Mouse (Mus musculus) adrenal gland, postnatal 14 days (tissue): ENCODE measurements around the gene Smoc1. TPM values are rescaled to one million over a fixed set of nuclear protein-coding genes. Genes with fewer than 3 reads are reported as not detected.

Experiments
- DNase-seq: peaks from one replicate; pipeline ENCODE4 v3.0.0; 2021; ENCODE audit warnings: mixed read lengths
- total RNA-seq: library from RNA; stranded (reverse); gene quantifications from 2 replicates; pipeline ENCODE4 v1.2.3, GENCODE M21; 2021

Gene Smoc1
- total RNA-seq, 1 experiment from 2014 or later: 54.7 TPM

- DNase-seq: no peak
Observed at GRCm38 (mm10) chr12:81168031-81168430, 141.4 kb downstream of the Smoc1 start.

- DNase-seq: no peak
Observed at GRCm38 (mm10) chr12:81168494-81168893, 141.9 kb downstream of the Smoc1 start.

GRCm38 (mm10) chr12:81170076-81170475 is 143.5 kb downstream of the Smoc1 start:
- peak; percentile 31 for DNase-seq

- DNase-seq: no peak
Observed at GRCm38 (mm10) chr12:81173011-81173410, 146.4 kb downstream of the Smoc1 start.

GRCm38 (mm10) chr12:81173893-81174292 is 147.3 kb downstream of the Smoc1 start:
- peak; percentile 71 for DNase-seq

GRCm38 (mm10) chr12:81175252-81175651 is 148.6 kb downstream of the Smoc1 start:
- DNase-seq: no peak

- peak; percentile 85 for DNase-seq
Observed at GRCm38 (mm10) chr12:81182073-81182472, 155.5 kb downstream of the Smoc1 start.

- DNase-seq: no peak
Observed at GRCm38 (mm10) chr12:81184967-81185366, 158.4 kb downstream of the Smoc1 start.

- DNase-seq: no peak
Observed at GRCm38 (mm10) chr12:81186081-81186480, 159.5 kb downstream of the Smoc1 start.

GRCm38 (mm10) chr12:81186668-81187067 is 160.1 kb downstream of the Smoc1 start:
- no peak for DNase-seq

GRCm38 (mm10) chr12:81188423-81188822 is 161.8 kb downstream of the Smoc1 start:
- no peak for DNase-seq

- DNase-seq: no peak
Observed at GRCm38 (mm10) chr12:81188996-81189395, 162.4 kb downstream of the Smoc1 start.

GRCm38 (mm10) chr12:81189636-81190035 is 163.0 kb downstream of the Smoc1 start:
- DNase-seq: peak; percentile 31

GRCm38 (mm10) chr12:81193968-81194367 is 167.4 kb downstream of the Smoc1 start:
- DNase-seq: no peak

GRCm38 (mm10) chr12:81197468-81198075 is 171.0 kb downstream of the Smoc1 start:
- DNase-seq: no peak

- peak; percentile 83 for DNase-seq
Observed at GRCm38 (mm10) chr12:81199280-81199955, 172.8 kb downstream of the Smoc1 start.

- DNase-seq: peak; percentile 24
Observed at GRCm38 (mm10) chr12:81203226-81203625, 176.6 kb downstream of the Smoc1 start.

- DNase-seq: peak; percentile 77
Observed at GRCm38 (mm10) chr12:81205619-81206560, 179.3 kb downstream of the Smoc1 start.

GRCm38 (mm10) chr12:81208559-81208958 is 182.0 kb downstream of the Smoc1 start:
- no peak for DNase-seq

- no peak for DNase-seq
Observed at GRCm38 (mm10) chr12:81219339-81219738, 192.7 kb downstream of the Smoc1 start.

GRCm38 (mm10) chr12:81223276-81223675 is 196.7 kb downstream of the Smoc1 start:
- no peak for DNase-seq

GRCm38 (mm10) chr12:81224843-81225242 is 198.2 kb downstream of the Smoc1 start:
- no peak for DNase-seq
